Mouse (Mus musculus) lung, postnatal 10 days (tissue): ENCODE measurements around the gene Birc5.

Source experiments
- DNase-seq: peaks from one replicate; pipeline ENCODE4 v3.0.0; 2021

Gene Birc5

DNA sequence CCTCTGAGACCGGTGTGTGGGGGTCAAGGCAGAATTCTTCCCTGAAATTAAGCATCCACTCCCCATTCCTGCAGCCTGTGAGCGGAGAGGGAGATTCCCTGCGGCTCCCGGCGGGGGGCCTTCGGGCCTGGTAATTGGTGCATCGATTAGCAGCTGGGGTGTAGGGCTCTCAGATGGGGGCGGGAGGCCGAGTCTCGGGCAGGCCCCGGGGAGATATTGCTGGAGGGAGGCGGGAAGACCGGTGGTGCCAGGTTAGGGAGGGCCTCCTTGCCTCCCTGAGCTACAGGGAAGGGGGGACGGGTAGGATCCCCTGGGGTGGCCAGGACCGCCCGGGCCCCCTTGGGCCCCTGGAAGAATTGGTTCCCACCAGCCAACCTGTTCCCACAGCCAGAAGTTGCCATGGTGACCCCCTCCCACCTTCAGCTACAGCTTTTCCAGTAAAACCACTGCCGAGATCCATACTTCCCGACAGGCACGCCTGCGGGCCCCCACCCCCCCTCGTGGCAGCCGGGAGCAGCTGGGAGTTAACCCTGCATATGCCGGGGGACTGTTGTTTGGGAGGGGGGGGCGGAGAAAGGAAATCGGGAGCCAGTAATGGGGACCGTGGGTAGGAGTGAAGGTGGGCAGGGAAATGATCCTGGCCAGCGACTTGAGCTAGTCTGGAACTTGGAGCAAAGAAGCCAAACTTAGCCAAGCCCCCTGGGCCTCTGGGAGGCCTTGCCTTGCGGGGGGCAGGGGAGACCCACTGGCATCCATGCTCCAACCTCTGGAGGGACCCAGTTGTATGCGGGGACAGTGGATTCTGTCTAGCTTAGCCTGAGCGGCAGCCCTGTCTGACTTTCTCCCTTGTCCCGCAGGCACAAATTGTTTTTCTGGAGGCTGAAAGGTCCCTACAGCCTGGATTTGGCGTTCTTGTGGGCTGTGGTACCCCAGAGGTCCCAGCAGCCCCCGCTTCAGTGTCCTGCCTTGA lies 40.1 kb downstream of the Birc5 start:
- peak; percentile 61 for DNase-seq

DNA sequence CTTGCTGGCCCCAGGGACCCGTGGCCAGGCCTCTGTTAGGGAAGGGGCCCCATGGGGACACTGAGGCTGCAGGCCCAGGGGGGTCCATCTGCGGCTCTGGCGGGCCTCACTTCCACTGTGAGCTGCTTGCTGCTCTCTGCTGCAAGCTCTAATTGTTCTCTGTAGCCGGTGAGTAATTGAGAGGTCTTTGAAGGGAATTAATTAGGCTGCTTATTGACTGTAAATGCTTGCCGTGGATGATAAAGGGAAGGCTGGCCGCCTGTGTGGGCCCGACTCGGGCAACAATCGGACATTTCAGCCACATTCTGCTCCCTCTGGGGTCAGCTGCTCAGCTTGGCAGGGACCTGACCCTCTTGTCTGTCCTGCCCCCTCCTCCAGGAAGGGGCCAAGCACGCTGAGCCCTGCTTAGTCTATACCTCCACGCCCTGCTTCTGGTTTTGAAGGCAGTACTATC lies 40.9 kb downstream of the Birc5 start:
- DNase-seq, result no peak

DNA sequence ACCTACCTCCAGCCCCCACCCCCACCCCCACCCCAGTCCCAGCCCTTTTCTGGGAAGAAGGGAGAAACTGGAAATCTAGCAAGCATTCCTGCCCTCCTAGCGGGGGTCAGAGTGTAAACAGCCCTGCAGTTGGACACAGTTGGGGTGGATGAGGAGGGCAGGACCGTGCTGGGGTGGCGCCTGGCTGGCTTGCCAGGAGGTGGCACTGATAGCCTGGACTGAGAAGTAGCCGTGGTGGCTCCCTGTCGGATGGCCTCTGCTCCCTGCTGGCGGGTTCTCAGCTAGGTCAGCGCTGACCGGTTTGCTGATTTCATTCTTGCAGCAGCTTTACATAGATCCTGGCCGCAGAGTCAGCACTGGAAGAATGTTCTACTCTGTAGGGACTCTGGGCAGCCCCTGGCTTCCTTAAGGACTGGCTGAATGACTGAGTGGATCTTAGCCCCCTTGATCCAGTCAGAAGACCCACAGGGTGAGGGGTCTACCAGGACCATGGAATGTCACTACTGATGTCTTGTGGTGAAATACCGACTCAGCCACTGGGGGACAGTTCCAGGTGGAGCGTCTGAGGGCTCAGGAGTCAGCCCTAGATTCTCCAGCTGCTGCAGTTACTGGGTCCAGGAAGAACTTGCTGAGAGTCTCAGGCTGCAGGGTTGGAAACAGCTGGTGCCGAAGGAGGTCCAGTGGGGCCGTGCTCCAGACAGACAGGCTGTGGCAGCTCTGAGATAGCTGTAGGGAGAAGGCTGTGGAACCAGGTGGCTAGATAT lies 41.6 kb downstream of the Birc5 start:
- peak; percentile 53 for DNase-seq

DNA sequence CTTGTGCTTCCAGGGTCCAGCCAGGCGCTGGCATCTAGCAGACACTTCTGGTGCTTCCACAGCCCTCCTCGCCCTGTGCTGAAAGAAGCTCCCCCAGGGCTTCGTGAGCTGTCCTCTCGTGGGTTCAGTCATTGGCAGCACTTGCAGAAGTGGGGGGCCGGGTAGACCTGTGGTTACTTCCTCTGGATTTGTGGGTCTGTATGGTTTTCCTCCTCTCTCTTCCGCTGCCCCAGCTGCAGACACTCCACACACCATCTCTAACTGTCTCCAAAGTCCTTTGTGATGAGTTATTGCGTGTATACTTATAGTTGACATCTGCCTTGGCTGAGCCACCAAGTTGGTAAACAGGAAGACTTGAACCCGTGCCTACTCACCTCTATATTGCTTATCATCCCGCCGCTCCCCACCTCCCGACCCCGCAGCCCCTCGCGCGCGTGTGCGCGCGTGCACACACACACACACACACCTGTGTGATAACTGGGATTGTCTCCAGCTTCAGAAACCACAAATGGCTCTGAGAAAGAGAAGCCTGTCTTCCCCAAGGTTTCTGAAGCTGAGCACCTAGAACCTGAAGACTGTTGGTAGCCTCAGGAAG lies 42.6 kb downstream of the Birc5 start:
- no peak for DNase-seq

DNA sequence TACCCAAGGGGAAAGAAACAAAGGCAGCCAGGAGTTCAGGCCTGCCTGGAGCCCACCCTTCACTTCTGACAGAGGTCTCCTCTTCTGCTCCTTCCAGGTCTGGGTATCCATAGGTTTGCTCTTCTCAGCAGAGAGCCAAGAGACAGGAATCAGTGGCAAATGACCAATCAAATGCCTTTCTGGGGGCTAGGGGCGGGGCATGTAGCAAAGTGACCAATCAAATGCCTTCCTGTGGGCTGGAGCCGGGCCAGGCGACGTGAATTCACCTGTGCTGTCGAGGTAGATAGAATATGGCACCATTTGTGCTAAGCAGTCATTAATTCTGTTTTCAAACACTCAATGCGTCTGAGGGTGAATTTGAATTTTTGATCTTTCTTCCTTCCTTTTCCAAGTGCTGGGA lies 43.1 kb downstream of the Birc5 start:
- no peak for DNase-seq

DNA sequence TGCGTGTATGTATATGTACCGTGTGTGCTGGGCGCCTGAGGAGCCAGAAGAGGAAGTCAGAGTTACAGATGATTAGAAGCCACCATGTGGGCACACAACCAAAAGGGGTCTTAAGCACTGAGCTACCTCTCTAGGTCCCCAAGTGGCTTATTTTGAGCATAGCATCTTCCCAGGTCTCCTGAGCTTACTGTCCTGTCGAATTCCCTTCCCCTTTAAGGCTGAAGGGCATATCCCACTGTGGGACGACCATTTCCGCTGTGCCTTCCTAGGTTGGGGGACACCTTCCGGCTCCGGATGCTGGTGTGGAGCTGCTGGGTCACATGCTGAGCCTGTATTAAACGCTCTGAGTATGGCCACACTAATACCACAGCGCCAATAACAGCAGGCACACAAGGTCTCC lies 45.6 kb downstream of the Birc5 start:
- no peak for DNase-seq

DNA sequence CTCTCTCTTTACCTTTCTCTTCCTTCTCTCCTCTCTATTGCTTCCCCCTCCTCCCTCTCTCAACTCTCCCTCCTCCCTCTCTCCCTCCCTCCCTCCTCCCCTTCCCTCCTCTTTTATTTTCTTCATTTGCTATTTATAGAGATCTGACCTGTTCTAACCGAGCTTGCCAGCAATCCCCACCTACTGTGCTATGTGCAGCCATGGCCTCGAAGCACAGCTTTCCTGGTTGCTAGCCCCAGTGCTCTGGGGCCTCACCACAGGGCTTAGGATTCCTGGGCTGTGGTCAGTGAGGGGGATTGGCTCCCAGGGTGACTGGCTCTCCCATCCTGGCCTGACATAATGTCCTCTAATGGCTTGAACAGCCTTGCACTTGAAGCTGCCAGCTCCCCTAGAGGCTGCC lies 47.5 kb downstream of the Birc5 start:
- DNase-seq, result no peak

DNA sequence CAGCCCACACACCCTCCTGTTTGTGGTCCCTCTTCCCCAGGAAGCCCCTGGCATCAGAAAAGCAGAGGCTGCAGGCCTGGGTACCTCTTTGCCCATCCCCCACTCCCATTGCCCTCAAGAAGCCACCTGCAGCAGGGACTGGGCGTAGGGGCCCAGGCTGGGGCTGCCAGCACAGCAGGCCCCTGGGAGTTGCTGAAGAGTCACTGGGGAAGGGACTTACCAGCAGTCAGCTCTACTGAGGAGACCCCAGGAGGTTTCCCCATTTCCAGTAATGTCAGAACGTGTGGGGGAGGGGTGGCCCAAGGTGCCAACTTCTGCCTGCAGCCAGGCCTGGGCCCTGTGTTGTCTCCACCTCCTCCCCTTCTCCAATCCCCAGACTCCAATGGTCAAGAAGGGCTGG lies 53.2 kb downstream of the Birc5 start:
- DNase-seq, result no peak

DNA sequence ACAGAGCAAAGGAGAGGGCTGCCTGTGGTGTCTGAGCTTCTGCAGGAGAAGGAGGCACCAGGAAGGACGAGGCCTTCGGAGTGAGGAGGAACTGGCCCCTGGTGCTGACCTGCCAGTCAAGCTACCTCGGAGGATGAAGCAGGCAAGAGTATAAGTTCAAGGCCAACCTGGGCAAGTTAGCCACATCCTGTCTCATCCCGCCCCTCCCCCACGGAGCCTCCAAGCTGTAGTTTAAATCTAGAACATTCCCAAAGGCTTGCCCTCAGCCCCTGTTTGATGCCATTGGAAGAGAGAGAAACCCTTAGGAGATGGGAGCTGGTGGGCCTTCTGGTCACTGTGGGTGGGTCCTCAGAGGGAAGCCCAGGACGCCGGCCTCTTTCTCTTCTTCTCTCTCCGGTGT lies 55.4 kb downstream of the Birc5 start:
- DNase-seq, result no peak
